Mouse (Mus musculus) regulatory T cell (primary cell): Measurements from ENCODE around the gene Otub2.

Experiments
- in situ Hi-C: fragments of 300-600 bp; cut with MboI, MseI; formaldehyde crosslinking; loops from one replicate; pipeline ENCODE4 v1.15.1; 2025; ENCODE audit warnings: high pct_unique_total_duplicates

The Otub2 gene

DNA sequence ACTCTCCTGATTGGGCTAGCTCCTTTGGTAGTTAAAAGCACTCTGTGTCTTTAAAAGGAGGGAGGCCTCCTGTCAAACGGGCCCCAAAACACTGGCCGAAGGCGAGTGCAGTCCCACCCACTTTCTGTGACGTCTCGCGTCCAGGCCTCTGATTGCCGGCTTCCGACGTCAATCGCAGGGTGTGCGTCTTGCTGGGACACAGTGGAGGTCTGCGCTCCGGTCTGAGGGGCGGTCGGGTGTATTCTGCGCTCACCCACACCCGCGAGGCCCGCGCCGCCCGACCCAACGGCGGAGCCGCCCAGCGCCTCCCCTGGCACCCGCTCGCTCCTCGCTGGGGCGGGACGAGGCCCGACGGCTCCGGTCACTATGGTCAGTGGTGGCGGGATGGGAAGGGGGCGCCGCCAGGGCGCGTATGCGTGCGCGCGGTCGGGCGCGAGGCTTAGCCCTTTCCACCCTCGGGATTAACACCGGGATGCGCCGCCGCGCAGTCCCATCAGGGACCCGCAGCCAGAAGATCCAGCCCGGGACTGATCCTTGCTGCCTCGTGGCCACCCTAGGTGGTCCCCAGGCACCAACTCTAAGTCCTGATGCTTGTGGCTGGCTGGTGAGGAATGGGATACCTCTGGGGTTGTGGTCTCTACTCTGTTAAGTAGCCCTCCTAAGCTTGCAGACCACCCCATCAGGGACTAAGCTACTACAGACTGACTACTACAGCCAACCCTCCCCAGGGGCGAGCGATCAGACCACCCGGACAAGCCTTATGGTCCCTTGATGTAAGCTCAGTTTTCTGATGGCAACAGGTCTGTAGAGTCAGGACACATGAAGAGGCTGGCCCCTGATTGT is at the start of gene Otub2:
TSS of gene Otub2 (plus strand) at position 178 of the 843 bp plus-strand sequence.
- in situ Hi-C loops: no loop called here

DNA sequence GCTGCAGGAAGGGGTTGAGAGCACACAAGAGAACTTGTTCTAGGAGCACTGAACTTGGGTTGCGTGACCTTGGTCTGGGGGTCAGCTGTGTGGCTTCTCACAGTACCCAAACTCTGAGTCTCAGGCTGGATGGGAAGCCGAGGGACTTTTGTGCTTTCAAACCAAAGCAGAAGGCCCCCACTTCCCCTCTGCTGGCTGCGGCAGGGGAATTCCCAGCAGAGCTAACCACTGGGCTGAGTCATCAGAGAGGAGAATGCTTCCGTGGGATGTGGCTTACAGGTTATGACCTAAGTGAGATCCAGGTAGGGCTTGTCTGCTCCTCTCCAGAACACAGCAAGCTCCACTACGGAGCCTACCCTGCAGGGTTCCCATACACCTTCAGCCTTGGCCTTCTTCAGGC is 47.3 kb upstream of the Otub2 start:
- in situ Hi-C loops: loop anchor here (25.0 kb wide), 1 partner anchor 679 kb away; no protein-coding TSS in a partner anchor

- in situ Hi-C loops: loop anchor here (25.0 kb wide), 1 partner anchor 681 kb away; no protein-coding TSS in a partner anchor
These were observed 45.0 kb upstream of the Otub2 start for GRCm38 (mm10) chr12:103343456-103343855.

DNA sequence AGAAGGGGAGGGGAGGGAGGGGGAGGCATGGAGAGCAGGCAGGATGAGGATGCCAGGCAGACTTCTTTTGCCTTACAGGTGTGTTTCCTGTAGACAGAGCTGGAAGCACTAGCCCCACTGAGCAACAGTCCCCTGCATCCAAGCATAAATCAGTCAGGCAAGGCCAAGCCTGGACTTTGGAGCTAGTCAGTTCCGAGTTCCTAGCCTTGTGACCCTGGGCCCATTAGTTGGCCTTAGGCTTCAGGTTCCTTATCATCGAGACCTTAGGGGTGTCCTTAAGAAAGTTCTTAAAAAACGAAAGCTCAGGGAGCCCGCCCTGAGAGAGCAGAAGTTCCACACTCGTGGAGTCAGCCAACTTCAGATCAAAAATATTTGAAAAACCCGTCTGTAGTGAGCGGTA is 43.5 kb upstream of the Otub2 start:
- in situ Hi-C loops: loop anchor here (25.0 kb wide), 1 partner anchor 683 kb away; no protein-coding TSS in a partner anchor

GRCm38 (mm10) chr12:103346945-103347344 is 41.5 kb upstream of the Otub2 start:
- in situ Hi-C loops: loop anchor here (25.0 kb wide), 1 partner anchor 685 kb away; no protein-coding TSS in a partner anchor

GRCm38 (mm10) chr12:103347406-103347805 is 41.1 kb upstream of the Otub2 start:
- in situ Hi-C loops: loop anchor here (25.0 kb wide), 1 partner anchor 685 kb away; no protein-coding TSS in a partner anchor

GRCm38 (mm10) chr12:103348506-103348905 is 40.0 kb upstream of the Otub2 start:
- in situ Hi-C loops: loop anchor here (25.0 kb wide), 1 partner anchor 686 kb away; no protein-coding TSS in a partner anchor

- in situ Hi-C loops: no loop called here
These were observed 35.7 kb upstream of the Otub2 start for GRCm38 (mm10) chr12:103352735-103353134.

DNA sequence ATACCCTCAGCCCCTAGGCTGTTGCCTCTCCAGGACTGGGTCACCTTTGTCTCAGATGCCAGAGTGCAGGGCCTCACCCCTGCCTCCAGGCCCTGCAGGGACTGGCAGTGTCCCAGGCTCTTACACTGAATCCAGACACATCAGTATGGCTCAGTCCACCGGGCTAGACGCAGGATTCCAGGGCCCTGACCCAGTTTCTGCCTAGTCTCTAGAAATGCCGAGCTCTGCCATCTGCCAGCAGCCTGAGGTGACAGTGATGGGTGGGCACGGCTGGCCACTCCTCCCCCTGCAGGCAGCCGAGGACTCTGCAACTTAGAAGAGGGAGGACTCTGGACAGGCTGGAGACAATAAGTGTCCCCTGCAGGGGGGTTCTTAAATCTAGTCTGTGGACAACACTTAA is 34.9 kb upstream of the Otub2 start:
- in situ Hi-C loops: no loop called here

GRCm38 (mm10) chr12:103355746-103356414 is 32.6 kb upstream of the Otub2 start, which contains the start of gene Asb2:
TSS of gene Asb2 (minus strand) at chr12:103356001.
- in situ Hi-C loops: no loop called here

DNA sequence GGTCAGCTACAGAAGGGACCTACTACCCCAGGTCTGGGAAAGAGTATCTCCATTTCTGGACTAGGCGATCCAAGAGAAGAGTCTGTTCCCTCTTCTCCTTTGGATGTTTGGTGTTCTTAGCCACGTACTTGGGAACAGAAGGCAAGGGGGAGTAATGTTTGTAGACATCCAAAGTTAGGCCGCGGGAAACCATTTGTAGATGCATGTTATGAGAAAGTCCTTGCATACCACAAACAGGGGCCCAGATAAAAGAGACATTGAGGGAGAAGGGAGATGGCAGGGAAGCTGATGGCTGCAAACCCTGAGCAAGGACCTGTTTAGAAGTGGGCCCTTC is 32.1 kb upstream of the Otub2 start:
- in situ Hi-C loops: no loop called here

- in situ Hi-C loops: no loop called here
These were observed 30.3 kb upstream of the Otub2 start for GRCm38 (mm10) chr12:103358216-103358615.

DNA sequence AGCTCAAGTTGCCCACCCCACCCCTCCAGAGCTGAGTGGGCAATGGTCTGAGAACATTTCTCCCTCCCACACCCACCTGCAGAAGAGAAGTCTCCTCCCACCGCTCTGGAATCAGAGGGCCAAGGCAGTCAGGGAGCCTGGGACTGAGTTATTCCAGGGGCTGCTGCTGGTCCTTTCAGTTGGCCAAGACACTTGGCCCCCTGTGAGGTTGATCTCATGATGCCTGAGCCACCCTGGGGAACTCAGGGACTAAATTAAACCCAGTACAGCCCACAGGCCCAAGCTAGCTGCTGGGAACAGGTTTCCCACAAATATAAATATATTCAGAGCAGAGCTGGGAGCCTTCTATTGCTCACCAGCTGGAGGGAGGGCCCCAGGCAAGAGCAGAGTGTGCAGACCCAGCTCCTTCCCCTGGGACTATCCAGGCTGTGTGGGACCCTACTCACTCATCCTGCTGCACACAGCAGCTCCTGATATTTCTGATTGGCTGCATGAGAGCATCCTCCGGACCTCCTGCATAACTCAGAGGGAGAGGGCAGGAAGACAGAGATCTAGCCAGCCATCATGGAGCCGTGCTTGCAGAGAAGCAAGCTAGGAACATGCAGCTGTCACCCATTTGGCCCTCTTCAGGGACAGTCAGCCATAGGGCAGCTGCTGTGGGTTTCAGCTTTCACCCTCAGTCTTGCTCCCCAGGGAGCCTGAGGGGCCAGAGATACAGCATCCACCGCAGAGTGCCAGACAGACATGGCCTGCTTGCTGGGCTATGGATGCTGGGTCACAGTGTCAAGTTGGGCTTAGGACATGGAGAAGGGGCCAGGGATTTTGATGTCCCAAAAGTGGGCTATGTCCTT is 29.3 kb upstream of the Otub2 start:
- in situ Hi-C loops: no loop called here

- in situ Hi-C loops: no loop called here
These were observed 27.7 kb upstream of the Otub2 start for GRCm38 (mm10) chr12:103360812-103361211.

- in situ Hi-C loops: no loop called here
These were observed 26.8 kb upstream of the Otub2 start for GRCm38 (mm10) chr12:103361539-103362307.

DNA sequence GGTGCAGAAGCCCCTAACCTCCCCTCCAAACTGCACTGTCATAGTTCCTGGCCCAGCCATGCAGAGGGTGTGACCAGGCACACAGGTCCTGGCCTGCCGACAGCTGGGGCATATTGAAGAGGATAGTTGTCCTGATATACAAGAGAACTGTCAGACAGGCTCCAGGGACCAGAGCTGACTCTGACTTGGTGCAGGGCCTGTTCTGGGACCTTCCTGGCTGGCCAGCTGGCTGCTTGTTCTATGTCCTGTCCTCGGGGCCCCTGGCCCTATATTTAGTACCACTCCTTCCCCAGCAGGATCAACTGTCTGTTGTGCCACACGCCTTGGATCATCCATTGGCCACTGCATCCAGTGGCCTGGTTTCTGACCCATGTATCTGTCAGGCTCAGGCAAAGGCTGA is 26.1 kb upstream of the Otub2 start:
- in situ Hi-C loops: no loop called here

- in situ Hi-C loops: loop anchor here (5.0 kb wide), 1 partner anchor 225 kb away; no protein-coding TSS in a partner anchor
These were observed 21.3 kb upstream of the Otub2 start for GRCm38 (mm10) chr12:103367171-103367570.

GRCm38 (mm10) chr12:103367620-103368325 is 20.7 kb upstream of the Otub2 start:
- in situ Hi-C loops: loop anchor here (5.0 kb wide), 1 partner anchor 225 kb away; no protein-coding TSS in a partner anchor

- in situ Hi-C loops: loop anchor here (5.0 kb wide), 1 partner anchor 226 kb away; no protein-coding TSS in a partner anchor
These were observed 20.2 kb upstream of the Otub2 start for GRCm38 (mm10) chr12:103368326-103368669.

DNA sequence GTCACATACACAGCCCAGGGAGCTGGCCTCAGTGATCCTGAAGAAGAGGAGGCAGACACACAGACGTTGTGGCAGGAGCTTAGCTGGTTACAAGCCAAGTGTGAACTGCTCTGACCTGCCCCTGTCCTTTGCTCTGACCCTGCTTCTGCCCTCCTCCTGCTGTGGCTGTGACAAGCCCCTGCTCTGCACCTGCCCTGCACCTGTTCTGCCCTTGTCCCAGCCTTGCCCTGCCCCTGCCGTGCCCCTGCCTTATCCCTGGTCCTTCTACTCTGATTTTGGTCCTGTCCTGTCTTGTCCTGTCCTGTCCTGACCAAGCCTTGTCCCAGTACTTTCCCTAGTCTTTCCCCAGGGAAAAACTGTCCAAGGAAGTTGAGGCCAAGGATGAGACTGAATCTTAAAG is 19.7 kb upstream of the Otub2 start:
- in situ Hi-C loops: loop anchor here (5.0 kb wide), 1 partner anchor 226 kb away; no protein-coding TSS in a partner anchor
